Mouse (Mus musculus) MEL (cell line): ENCODE results near the gene Ctu2. TPM values are rescaled to one million over a fixed set of nuclear protein-coding genes. Genes with fewer than 3 reads are reported as not detected.

Experiments
- DNase-seq: peaks from one replicate; pipeline ENCODE4 v3.0.0; 2011; ENCODE audit warnings: low read depth, low spot score
- H3K27ac ChIP-seq: 2 replicates; pipeline ENCODE4 v1.5.1; 2012; ENCODE audit warnings: low read depth, mild to moderate bottlenecking, control low read depth, low read length, moderate library complexity; ENCODE audit not compliant: control insufficient read depth
- H3K27me3 ChIP-seq, 2 experiments: fragments of 150-350 bp in 1 of 2; sonication (generic) in 1 of 2; 2 replicates each; pipeline ENCODE4 v1.6.1; 2012; ENCODE audit warnings: low read length in 2 of 2, mild to moderate bottlenecking in 2 of 2, improper control_type of control experiment in 1 of 2, moderate library complexity in 1 of 2; ENCODE audit not compliant: insufficient read depth in 2 of 2, control insufficient read depth in 1 of 2
- H3K36me3 ChIP-seq, 2 experiments: 2 replicates each; pipeline ENCODE4 v1.6.1; 2012 to 2014; ENCODE audit warnings: low read length in 2 of 2, improper control_type of control experiment in 1 of 2, inconsistent platforms in 1 of 2, mild to moderate bottlenecking in 1 of 2; ENCODE audit not compliant: insufficient read depth in 2 of 2, control insufficient read depth in 1 of 2
- H3K4me1 ChIP-seq, 2 experiments: fragments of 150-350 bp in 1 of 2; sonication (generic) in 1 of 2; 2 replicates each; pipeline ENCODE4 v1.6.1; 2012; ENCODE audit warnings: low read length in 2 of 2, improper control_type of control experiment in 1 of 2, mild to moderate bottlenecking in 1 of 2; ENCODE audit not compliant: insufficient read depth in 2 of 2, control insufficient read depth in 1 of 2
- H3K4me3 ChIP-seq, 2 experiments: fragments of 150-350 bp in 1 of 2; sonication (generic) in 1 of 2; 2 replicates each; pipeline ENCODE4 v1.5.1; 2012; ENCODE audit warnings: low read depth in 2 of 2, low read length in 2 of 2, mild to moderate bottlenecking in 2 of 2, moderate library complexity in 2 of 2, control low read depth in 1 of 2, improper control_type of control experiment in 1 of 2; ENCODE audit not compliant: control insufficient read depth in 1 of 2, insufficient read depth in 1 of 2
- H3K79me2 ChIP-seq: 2 replicates; pipeline ENCODE4 v1.6.1; 2012; ENCODE audit warnings: mild to moderate bottlenecking, low read length, moderate library complexity; ENCODE audit not compliant: control insufficient read depth, poor library complexity, insufficient read depth
- H3K9ac ChIP-seq: 2 replicates; pipeline ENCODE4 v1.6.1; 2012; ENCODE audit warnings: low read depth, mild to moderate bottlenecking, control low read depth, low read length, moderate library complexity; ENCODE audit not compliant: control insufficient read depth, poor library complexity, severe bottlenecking
- H3K9me3 ChIP-seq: fragments of 150-350 bp; sonication (generic); replicated peaks from 2 replicates; pipeline ENCODE4 v1.6.1; 2012; ENCODE audit warnings: mild to moderate bottlenecking, low read length, improper control_type of control experiment, moderate library complexity; ENCODE audit not compliant: insufficient read depth
- CHD2 ChIP-seq: IDR thresholded peaks from 2 replicates; pipeline ENCODE4 v1.6.1; 2011; ENCODE audit warnings: low read length, improper control_type of control experiment
- E2F4 ChIP-seq: IDR thresholded peaks from 2 replicates; pipeline ENCODE4 v1.6.1; 2011; ENCODE audit warnings: low read depth, low read length, improper control_type of control experiment, borderline replicate concordance
- EP300 ChIP-seq, 2 experiments: IDR thresholded peaks; 2 replicates each; pipeline ENCODE4 v1.6.1; 2011; ENCODE audit warnings: improper control_type of control experiment in 2 of 2, low read length in 2 of 2, low read depth in 1 of 2, mild to moderate bottlenecking in 1 of 2
- ETS1 ChIP-seq: IDR thresholded peaks from 2 replicates; pipeline ENCODE4 v1.6.1; 2012; ENCODE audit warnings: low read depth, mild to moderate bottlenecking, inconsistent platforms, low read length, improper control_type of control experiment, moderate library complexity
- JUND ChIP-seq: IDR thresholded peaks from 2 replicates; pipeline ENCODE4 v1.6.1; 2011; ENCODE audit warnings: low read depth, mild to moderate bottlenecking, improper control_type of control experiment, low read length
- MAX ChIP-seq: IDR thresholded peaks from 2 replicates; pipeline ENCODE4 v1.6.1; 2011; ENCODE audit warnings: low read length, improper control_type of control experiment
- MEF2A ChIP-seq: IDR thresholded peaks from 2 replicates; pipeline ENCODE4 v1.6.1; 2014; ENCODE audit warnings: low read depth, mild to moderate bottlenecking, inconsistent platforms, low read length, improper control_type of control experiment; ENCODE audit not compliant: poor library complexity, insufficient replicate concordance, severe bottlenecking; ENCODE audit errors: extremely low read depth
- MXI1 ChIP-seq: IDR thresholded peaks from 2 replicates; pipeline ENCODE4 v1.6.1; 2011; ENCODE audit warnings: mild to moderate bottlenecking, low read depth, low read length, improper control_type of control experiment
- MYB ChIP-seq: IDR thresholded peaks from 2 replicates; pipeline ENCODE4 v1.6.1; 2011; ENCODE audit warnings: mild to moderate bottlenecking, low read depth, low read length, improper control_type of control experiment
- NELFE ChIP-seq: IDR thresholded peaks from 2 replicates; pipeline ENCODE4 v1.6.1; 2011; ENCODE audit warnings: low read depth, low read length, improper control_type of control experiment
- NRF1 ChIP-seq: IDR thresholded peaks from 2 replicates; pipeline ENCODE4 v1.6.1; 2014; ENCODE audit warnings: low read depth, mild to moderate bottlenecking, inconsistent platforms, low read length, improper control_type of control experiment, moderate library complexity; ENCODE audit not compliant: poor library complexity, insufficient read depth, severe bottlenecking
- POLR2AphosphoS2 ChIP-seq: IDR thresholded peaks from 2 replicates; pipeline ENCODE4 v1.6.1; 2011; ENCODE audit warnings: low read length, improper control_type of control experiment
- POLR2AphosphoS5 ChIP-seq: IDR thresholded peaks from 2 replicates; pipeline ENCODE4 v1.6.1; 2012; ENCODE audit warnings: low read depth, borderline replicate concordance, mild to moderate bottlenecking, inconsistent platforms, low read length, moderate library complexity, mixed read lengths
- RAD21 ChIP-seq: IDR thresholded peaks from 2 replicates; pipeline ENCODE4 v1.6.1; 2011; ENCODE audit warnings: mild to moderate bottlenecking, low read depth, low read length, improper control_type of control experiment
- RCOR1 ChIP-seq: IDR thresholded peaks from 2 replicates; pipeline ENCODE4 v1.6.1; 2012; ENCODE audit warnings: low read depth, mild to moderate bottlenecking, inconsistent platforms, low read length, improper control_type of control experiment
- TCF12 ChIP-seq: IDR thresholded peaks from 2 replicates; pipeline ENCODE4 v1.6.1; 2014; ENCODE audit warnings: low read depth, mild to moderate bottlenecking, inconsistent platforms, low read length, improper control_type of control experiment, moderate library complexity
- UBTF ChIP-seq: IDR thresholded peaks from 2 replicates; pipeline ENCODE4 v1.6.1; 2012; ENCODE audit warnings: low read depth, mild to moderate bottlenecking, inconsistent platforms, low read length, improper control_type of control experiment, moderate library complexity, borderline replicate concordance; ENCODE audit not compliant: insufficient read depth
- USF1 ChIP-seq: IDR thresholded peaks from 2 replicates; pipeline ENCODE4 v1.6.1; 2014; ENCODE audit warnings: low read depth, mild to moderate bottlenecking, inconsistent platforms, low read length, improper control_type of control experiment, moderate library complexity
- USF2 ChIP-seq, 2 experiments: IDR thresholded peaks; 2 replicates each; pipeline ENCODE4 v1.6.1; 2011 to 2012; ENCODE audit warnings: improper control_type of control experiment in 2 of 2, low read length in 2 of 2, borderline replicate concordance in 1 of 2, inconsistent platforms in 1 of 2, low read depth in 1 of 2, mild to moderate bottlenecking in 1 of 2; ENCODE audit not compliant: insufficient read depth in 1 of 2
- ZC3H11A ChIP-seq: IDR thresholded peaks from 2 replicates; pipeline ENCODE4 v1.6.1; 2012; ENCODE audit warnings: low read depth, mild to moderate bottlenecking, inconsistent platforms, low read length, improper control_type of control experiment
- ZKSCAN1 ChIP-seq: IDR thresholded peaks from 2 replicates; pipeline ENCODE4 v1.6.1; 2012; ENCODE audit warnings: low read depth, mild to moderate bottlenecking, inconsistent platforms, low read length, improper control_type of control experiment, moderate library complexity
- polyA plus RNA-seq, 2 experiments: library from polyadenylated mRNA; stranded (reverse) in 1 of 2; unstranded in 1 of 2; fragments of >175 nt in 1 of 2; fragments of >200 nt in 1 of 2; gene quantifications; 2 replicates each; pipeline versions ENCODE4 v1.2.1 to v1.2.4; 2012; ENCODE audit warnings: low replicate concordance in 2 of 2, low read depth in 1 of 2; ENCODE audit not compliant: insufficient read length in 2 of 2, insufficient read depth in 1 of 2, missing spikeins in 1 of 2
- total RNA-seq: library from RNA; depleted of rRNA; stranded (reverse); fragments of 300-350 nt; gene quantifications from 2 replicates; pipeline ENCODE4 v1.2.3, GENCODE M21; 2012

Gene Ctu2
- total and polyA plus RNA-seq, 3 experiments = 44.0 to 57.4 TPM; not detected in 1

DNA sequence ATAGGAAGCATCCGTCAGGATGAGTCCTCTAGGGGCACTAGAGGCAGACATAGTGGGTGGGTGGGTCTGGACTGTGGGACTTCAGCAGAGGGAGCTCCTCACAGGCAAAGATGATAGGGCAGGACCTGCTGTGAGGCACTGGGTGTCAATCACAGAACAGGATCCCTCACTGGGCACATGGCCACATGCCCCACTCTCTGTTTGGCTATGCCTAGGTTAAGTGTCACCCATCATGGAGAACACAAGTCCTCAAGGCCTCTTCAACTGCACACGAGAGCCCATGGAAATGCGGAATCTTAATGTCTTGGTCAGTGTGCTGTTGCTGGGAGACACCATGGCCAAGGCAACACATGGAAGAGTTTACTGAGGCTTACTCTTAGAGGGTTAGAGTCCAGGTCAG lies 52.0 kb downstream of the Ctu2 start (continued):
- TF ChIP-seq USF1 (no peak), JUND (no peak), CHD2 (no peak), POLR2AphosphoS2 (no peak)

DNA sequence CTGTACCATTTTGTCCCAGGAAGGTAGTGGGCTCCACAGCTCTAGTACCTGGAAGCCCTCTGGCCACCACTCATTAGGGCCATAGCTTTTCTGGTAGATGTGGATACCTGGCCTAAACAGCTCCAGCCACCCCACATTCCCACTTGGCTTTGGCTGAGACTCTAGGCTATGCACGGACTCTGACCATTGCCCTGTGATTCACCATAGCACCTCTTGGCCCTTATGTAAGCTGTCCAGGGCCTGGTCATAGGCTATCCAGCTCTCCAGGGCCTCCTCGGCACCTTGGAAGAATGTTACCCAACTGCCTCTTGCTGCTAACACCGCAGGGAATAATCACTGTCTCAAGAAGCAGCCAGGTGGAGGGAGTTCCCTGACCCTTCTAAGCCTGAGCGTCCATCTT lies 53.2 kb downstream of the Ctu2 start:
- peaks cover 52% of the 10 kb centered on the region for H3K79me2 ChIP-seq
- 0 out of 4 replicates have a peak, but pooled peaks cover 0 to 3% of the 10 kb centered on the region in 2 experiments for H3K4me1 ChIP-seq
- no peak overlapping the region for H3K4me3 ChIP-seq
- peaks cover 0 to 8% of the 10 kb centered on the region in 2 experiments; a peak in 2 of 4 replicates for H3K36me3 ChIP-seq
- H3K27me3 ChIP-seq = no peaks in the 10 kb centered on the region
- H3K27ac ChIP-seq = no peak overlapping the region
- H3K9me3 ChIP-seq = no peaks in the 10 kb centered on the region
- no peak for DNase-seq
- TF ChIP-seq ZC3H11A = no peak
- no peak for TF ChIP-seq EP300 (IDR thresholded peaks at IDR 0.05; ENCODE audit: low read depth in 1 of 2, low read length in 2 of 2)
- no peak for TF ChIP-seq MEF2A
- TF ChIP-seq NRF1 = no peak
- TF ChIP-seq TCF12 = no peak
- no peak for TF ChIP-seq MXI1
- TF ChIP-seq ZKSCAN1 = no peak
- TF ChIP-seq ETS1 = no peak
- TF ChIP-seq RAD21 = no peak
- no peak for TF ChIP-seq USF2 (IDR thresholded peaks at IDR 0.05; ENCODE audit: borderline replicate concordance in 1 of 2, insufficient read depth in 1 of 2, low read depth in 1 of 2, low read length in 2 of 2)
- no peak for TF ChIP-seq MAX
- H3K9ac ChIP-seq = no peak overlapping the region

GRCm38 (mm10) chr8:122531312-122531711 lies 55.4 kb downstream of the Ctu2 start:
- no peaks in the 10 kb centered on the region for H3K9me3 ChIP-seq
- no peaks in the 10 kb centered on the region for H3K4me1 ChIP-seq
- no peaks in the 10 kb centered on the region for H3K27me3 ChIP-seq
- peaks cover 0 to 5% of the 10 kb centered on the region in 2 experiments; a peak in 2 of 4 replicates for H3K36me3 ChIP-seq
- no peak overlapping the region for H3K4me3 ChIP-seq
- peaks cover 48% of the 10 kb centered on the region for H3K79me2 ChIP-seq
- no peak for DNase-seq
- TF ChIP-seq ETS1 = no peak
- no peak for TF ChIP-seq USF1
- no peak for TF ChIP-seq NELFE
- no peak for TF ChIP-seq UBTF
- no peak for TF ChIP-seq MYB
- no peak for TF ChIP-seq E2F4
- no peak for TF ChIP-seq POLR2AphosphoS5
- no peak for TF ChIP-seq ZKSCAN1
- TF ChIP-seq RCOR1 = no peak
- TF ChIP-seq USF2 (IDR thresholded peaks at IDR 0.05; ENCODE audit: borderline replicate concordance in 1 of 2, insufficient read depth in 1 of 2, low read depth in 1 of 2, low read length in 2 of 2) = no peak
- no peak for TF ChIP-seq EP300 (IDR thresholded peaks at IDR 0.05; ENCODE audit: low read depth in 1 of 2, low read length in 2 of 2)
- TF ChIP-seq NRF1 = no peak
- H3K9ac ChIP-seq = no peak overlapping the region
- H3K27ac ChIP-seq = no peak overlapping the region
